Mouse (Mus musculus) hindbrain, embryonic 15.5 days (tissue): ENCODE data around the gene Ccdc73. TPM values are rescaled to one million over a fixed set of nuclear protein-coding genes. Genes with fewer than 3 reads are reported as not detected.

ENCODE experiments used
- ATAC-seq: fragments of 200-750 bp; cut with Nextera tagmentation; 2 replicates; pipeline ENCODE4 v1.8.0; 2017; ENCODE audit warnings: low read depth, moderate number of reproducible peaks, moderate TSS enrichment; ENCODE audit not compliant: low FRiP score
- H3K27ac ChIP-seq: fragments of 300-500 bp; sonication (generic); replicated peaks from 2 replicates; pipeline ENCODE4 v1.5.1; 2015; ENCODE audit warnings: mild to moderate bottlenecking, inconsistent platforms
- H3K27me3 ChIP-seq: fragments of 300-500 bp; sonication (generic); 2 replicates; pipeline ENCODE4 v1.6.1; 2015; ENCODE audit warnings: control low read depth, inconsistent platforms
- H3K36me3 ChIP-seq: fragments of 300-500 bp; sonication (generic); 2 replicates; pipeline ENCODE4 v1.6.1; 2015; ENCODE audit warnings: control low read depth, inconsistent platforms
- H3K4me1 ChIP-seq: fragments of 300-500 bp; sonication (generic); replicated peaks from 2 replicates; pipeline ENCODE4 v1.6.1; 2015; ENCODE audit warnings: control low read depth, inconsistent platforms
- H3K4me2 ChIP-seq: fragments of 300-500 bp; sonication (generic); 2 replicates; pipeline ENCODE4 v1.6.1; 2015; ENCODE audit warnings: moderate library complexity, mild to moderate bottlenecking, inconsistent platforms
- H3K4me3 ChIP-seq: fragments of 300-500 bp; sonication (generic); 2 replicates; pipeline ENCODE4 v1.5.1; 2015; ENCODE audit warnings: mild to moderate bottlenecking, inconsistent platforms
- H3K9ac ChIP-seq: fragments of 300-500 bp; sonication (generic); 2 replicates; pipeline ENCODE4 v1.6.1; 2015; ENCODE audit warnings: inconsistent platforms
- H3K9me3 ChIP-seq: fragments of 300-500 bp; sonication (generic); 2 replicates; pipeline ENCODE4 v1.6.1; 2016; ENCODE audit warnings: control low read depth, inconsistent platforms
- WGBS: fragments of 180-500 bp; shearing (Covaris S2); methylation state at CpG from one replicate; pipeline ENCODE4 v1.1.7; 2015; 5-methylcytosine and 5-hydroxymethylcytosine counted together
- polyA plus RNA-seq: library from polyadenylated mRNA; unstranded; fragments of >200 nt; fragmentation: Nextera tagmentation; extraction: Ambion mirVana; gene quantifications from 2 replicates; pipeline ENCODE4 v1.2.1, GENCODE M21; 2015

Ccdc73 gene
- polyA plus RNA-seq, 1 experiment from 2014 or later = 4.5 TPM

DNA sequence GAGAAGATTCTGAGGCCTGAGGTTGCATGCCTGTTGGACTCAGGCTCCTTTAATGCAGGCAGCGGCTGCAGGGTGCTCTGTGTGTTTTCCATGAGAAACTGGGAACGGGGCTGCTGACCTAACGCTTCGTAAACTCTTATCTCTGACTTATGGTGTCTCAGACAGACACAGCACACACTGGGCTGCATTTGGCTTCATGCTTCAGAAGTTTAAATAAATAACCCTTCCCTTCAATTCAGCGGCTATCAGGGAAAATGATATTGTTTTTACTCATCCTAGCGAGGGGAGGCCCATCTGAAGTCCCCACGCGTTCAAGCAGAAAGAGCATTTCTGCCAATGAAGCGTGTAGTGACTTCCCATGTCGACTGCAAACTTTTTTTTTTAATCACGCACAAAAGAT lies 168.4 kb downstream of the Ccdc73 start:
- Histone ChIP-seq H3K4me2 (no peak overlapping the region), H3K36me3 (no peaks in the 10 kb centered on the region), H3K4me3 (no peak overlapping the region), H3K27ac (no peak overlapping the region), H3K4me1 (no peaks in the 10 kb centered on the region), H3K27me3 (no peaks in the 10 kb centered on the region), H3K9ac (no peak overlapping the region), H3K9me3 (no peaks in the 10 kb centered on the region)
- WGBS = 47% methylated on average over 11 of the region's 11 CpGs
- ATAC-seq = no peak

DNA sequence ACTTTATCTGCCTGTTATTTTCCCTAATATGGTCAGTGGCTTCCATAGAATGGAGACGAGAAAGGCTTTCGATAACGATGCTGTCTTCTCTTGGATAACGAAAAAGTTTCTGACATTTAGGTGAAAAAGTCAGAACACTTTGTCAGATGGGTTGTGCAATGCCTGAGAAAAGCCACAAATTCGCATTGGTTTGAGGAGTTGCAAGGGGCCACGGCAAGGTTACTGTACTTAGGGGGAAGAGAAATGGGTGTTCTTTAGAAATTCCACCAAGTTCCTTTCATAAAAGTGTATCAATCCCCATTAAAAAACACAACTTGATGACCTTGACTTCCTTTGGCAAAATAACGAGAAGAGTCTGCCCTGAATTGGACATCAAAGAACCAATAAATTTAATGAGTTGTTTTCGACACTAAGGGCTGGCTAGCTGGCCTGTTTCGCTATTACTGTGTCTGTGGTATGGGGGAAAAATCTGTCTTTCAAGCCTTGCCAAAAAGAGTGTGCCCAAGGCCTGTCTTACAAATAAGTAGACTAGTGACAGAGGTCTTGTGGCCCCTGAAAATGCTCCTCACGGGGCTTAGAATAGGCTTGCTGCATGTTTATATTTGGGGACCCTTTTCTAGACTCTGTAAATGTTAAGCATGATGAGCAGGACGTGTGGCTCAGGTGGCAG lies 168.9 kb downstream of the Ccdc73 start:
- no peak overlapping the region for H3K4me3 ChIP-seq
- H3K4me1 ChIP-seq = no peaks in the 10 kb centered on the region
- no peak for ATAC-seq
- H3K9ac ChIP-seq = no peak overlapping the region
- H3K27ac ChIP-seq = no peak overlapping the region
- no peaks in the 10 kb centered on the region for H3K36me3 ChIP-seq
- H3K4me2 ChIP-seq = no peak overlapping the region
- WGBS = 81% methylated on average over 11 of the region's 11 CpGs
- H3K27me3 ChIP-seq = no peaks in the 10 kb centered on the region
- no peaks in the 10 kb centered on the region for H3K9me3 ChIP-seq

DNA sequence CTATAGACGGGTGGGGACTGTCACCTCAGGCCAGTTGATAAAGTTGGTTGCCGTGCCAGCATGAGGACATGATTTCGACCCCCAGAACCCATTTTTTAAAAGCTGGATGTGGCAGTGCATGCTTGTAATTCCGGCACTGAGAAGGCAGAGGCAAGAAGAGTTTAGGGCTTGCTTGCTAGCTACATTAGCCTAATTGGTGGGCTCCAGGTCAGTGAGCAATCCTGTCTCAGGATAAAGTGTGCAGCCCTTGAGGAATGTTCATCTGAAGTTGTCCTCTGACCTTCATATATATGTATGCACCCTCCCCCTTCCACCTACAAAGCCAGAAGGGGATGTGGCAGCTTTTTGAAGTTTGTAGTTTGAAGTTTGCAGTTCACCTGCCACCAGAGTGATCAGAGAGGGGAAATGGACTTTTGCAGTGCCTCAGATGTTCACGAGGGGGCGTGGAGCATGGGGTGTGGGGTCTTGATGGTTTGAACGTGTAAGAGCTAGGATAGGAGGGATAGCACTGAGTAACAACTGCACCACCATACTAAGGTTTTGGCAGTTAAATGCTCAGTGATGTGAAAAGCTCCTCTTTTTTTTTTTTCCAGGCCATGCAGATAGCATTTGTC lies 170.5 kb downstream of the Ccdc73 start:
- Histone ChIP-seq H3K4me3 (no peak overlapping the region), H3K4me1 (no peaks in the 10 kb centered on the region), H3K27ac (no peak overlapping the region), H3K36me3 (no peaks in the 10 kb centered on the region), H3K9me3 (no peaks in the 10 kb centered on the region), H3K9ac (no peak overlapping the region), H3K27me3 (no peaks in the 10 kb centered on the region), H3K4me2 (no peak overlapping the region)
- ATAC-seq = no peak
- 84% methylated on average over 7 of the region's 7 CpGs for WGBS

DNA sequence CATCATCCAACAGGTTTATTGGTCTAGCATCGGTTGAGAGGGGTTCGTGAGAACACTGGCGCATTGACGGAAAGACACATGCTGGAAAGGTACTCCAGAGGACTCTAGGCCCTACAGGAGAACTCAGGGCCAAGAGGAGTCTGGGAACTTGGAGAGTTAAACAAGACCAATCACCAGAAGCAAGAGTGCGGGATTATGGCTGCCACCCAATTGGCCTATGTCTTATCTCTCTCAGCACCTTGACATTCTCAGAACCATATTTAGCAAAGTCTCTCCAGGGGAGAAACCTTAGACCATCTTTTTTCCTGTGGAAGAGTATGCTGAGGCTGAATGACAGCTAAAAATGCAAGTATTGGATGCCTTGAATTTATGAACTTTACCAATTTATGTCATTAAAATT lies 171.3 kb downstream of the Ccdc73 start:
- H3K4me3 ChIP-seq = no peak overlapping the region

DNA sequence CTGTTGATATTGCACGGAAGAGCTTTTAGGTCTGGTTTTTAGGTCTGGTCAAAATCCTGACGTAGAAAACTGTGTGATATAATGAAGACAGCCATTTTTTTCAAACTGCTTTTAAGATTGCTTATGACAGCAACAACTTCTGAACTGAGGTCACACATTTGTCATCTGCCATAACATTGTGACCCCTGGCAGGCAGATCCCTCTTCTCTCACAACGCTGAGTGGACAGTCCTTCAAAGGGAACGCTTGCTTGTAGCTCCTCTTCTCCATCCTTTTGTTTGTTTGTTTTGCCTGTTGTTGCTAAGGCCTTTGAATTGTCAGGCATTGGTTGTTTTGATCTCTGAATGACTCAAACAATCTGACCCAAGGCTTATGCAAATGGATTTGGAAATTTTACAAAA lies 173.3 kb downstream of the Ccdc73 start:
- 71% methylated on average over 4 of the region's 4 CpGs for WGBS
- H3K4me3 ChIP-seq = no peak overlapping the region
- no peak overlapping the region for H3K27ac ChIP-seq
- H3K27me3 ChIP-seq = no peaks in the 10 kb centered on the region
- H3K4me1 ChIP-seq = no peaks in the 10 kb centered on the region
- no peak overlapping the region for H3K9ac ChIP-seq
- no peak overlapping the region for H3K4me2 ChIP-seq
- H3K9me3 ChIP-seq = no peaks in the 10 kb centered on the region
- no peaks in the 10 kb centered on the region for H3K36me3 ChIP-seq
- no peak for ATAC-seq

More for the DNA sequence above, 171.3 kb downstream of the Ccdc73 start:
- WGBS = 94% methylated on average over 5 of the region's 5 CpGs
- no peak overlapping the region for H3K27ac ChIP-seq
- no peaks in the 10 kb centered on the region for H3K9me3 ChIP-seq
- no peak overlapping the region for H3K4me2 ChIP-seq
- no peaks in the 10 kb centered on the region for H3K27me3 ChIP-seq
- ATAC-seq = no peak
- H3K4me1 ChIP-seq = no peaks in the 10 kb centered on the region
- no peak overlapping the region for H3K9ac ChIP-seq
- H3K36me3 ChIP-seq = no peaks in the 10 kb centered on the region

DNA sequence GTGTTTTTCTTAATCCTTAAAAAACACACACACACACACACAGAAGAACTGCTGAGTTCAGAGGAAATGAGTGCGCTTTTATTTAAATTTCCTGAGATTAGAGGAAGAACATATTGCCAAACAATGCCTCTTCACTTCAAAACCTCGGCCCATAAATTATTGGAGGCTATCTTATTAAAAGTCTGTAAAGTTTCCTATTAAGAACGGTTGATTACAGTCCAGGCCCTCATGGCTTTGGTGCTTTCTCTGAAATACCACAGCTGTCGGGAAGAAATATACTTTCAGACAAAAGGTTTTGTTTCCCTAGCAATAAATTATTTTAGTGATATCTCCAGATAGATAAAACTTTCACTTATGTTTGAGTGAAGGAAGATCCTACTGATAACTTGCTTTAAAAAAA lies 175.5 kb downstream of the Ccdc73 start:
- no peak overlapping the region for H3K27ac ChIP-seq
- H3K36me3 ChIP-seq = no peaks in the 10 kb centered on the region
- no peak for ATAC-seq
- H3K9me3 ChIP-seq = no peaks in the 10 kb centered on the region
- H3K4me2 ChIP-seq = no peak overlapping the region
- no peak overlapping the region for H3K4me3 ChIP-seq
- 78% methylated on average over 4 of the region's 4 CpGs for WGBS
- H3K4me1 ChIP-seq = no peaks in the 10 kb centered on the region
- no peak overlapping the region for H3K9ac ChIP-seq
- no peaks in the 10 kb centered on the region for H3K27me3 ChIP-seq

DNA sequence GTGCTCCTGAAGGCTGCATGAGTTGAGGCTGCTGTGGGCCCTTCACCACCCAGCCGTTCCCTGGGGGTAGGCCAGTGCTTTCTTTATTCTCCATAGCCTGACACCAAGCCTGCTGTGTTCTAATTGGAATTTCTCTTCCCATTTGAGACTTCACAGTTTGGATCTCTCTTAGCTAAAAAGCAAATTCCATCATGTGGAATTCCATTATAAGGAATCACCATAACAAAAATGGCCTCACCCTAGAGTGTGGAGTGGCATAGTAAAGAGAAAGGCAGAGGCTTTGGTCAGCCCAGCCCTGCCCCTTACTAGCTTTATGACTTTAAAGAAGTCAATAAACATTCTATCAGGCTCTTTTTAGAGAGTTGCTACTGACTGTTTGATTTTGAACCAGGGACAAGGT lies 180.7 kb downstream of the Ccdc73 start:
- ATAC-seq = no peak
- Histone ChIP-seq H3K4me2 (no peak overlapping the region), H3K27me3 (no peaks in the 10 kb centered on the region), H3K36me3 (no peaks in the 10 kb centered on the region), H3K9ac (no peak overlapping the region), H3K9me3 (no peaks in the 10 kb centered on the region), H3K4me1 (no peaks in the 10 kb centered on the region), H3K4me3 (no peak overlapping the region), H3K27ac (no peak overlapping the region)
- 33% methylated on average over 1 of the region's 1 CpGs for whole genome bisulfite sequencing

DNA sequence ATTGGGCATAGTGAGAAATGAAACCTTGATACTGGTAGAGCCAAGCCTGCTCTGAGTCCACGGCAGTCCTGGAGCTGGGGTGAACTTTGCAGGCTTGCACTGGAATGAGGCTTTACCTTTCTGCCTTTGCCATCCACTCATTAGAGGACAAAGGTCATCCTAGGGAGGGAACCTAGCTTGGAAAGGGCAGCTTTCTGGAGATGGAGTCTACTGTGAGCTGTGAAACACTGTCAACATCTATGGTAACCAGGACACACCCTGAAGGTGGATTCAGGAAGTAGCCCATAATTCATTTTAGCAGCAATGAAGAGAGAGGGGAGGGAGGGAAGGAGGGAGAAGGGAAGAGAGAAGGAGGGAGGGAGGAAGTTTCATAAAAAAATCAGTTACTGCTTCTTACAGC lies 187.9 kb downstream of the Ccdc73 start:
- H3K4me3 ChIP-seq = no peak overlapping the region
- no peaks in the 10 kb centered on the region for H3K36me3 ChIP-seq
- H3K4me2 ChIP-seq = no peak overlapping the region
- no peak for ATAC-seq
- H3K27me3 ChIP-seq = no peaks in the 10 kb centered on the region
- WGBS = 90% methylated on average over 1 of the region's 1 CpGs
- H3K4me1 ChIP-seq = no peaks in the 10 kb centered on the region
- H3K9ac ChIP-seq = no peak overlapping the region
- H3K27ac ChIP-seq = no peak overlapping the region
- H3K9me3 ChIP-seq = no peaks in the 10 kb centered on the region

DNA sequence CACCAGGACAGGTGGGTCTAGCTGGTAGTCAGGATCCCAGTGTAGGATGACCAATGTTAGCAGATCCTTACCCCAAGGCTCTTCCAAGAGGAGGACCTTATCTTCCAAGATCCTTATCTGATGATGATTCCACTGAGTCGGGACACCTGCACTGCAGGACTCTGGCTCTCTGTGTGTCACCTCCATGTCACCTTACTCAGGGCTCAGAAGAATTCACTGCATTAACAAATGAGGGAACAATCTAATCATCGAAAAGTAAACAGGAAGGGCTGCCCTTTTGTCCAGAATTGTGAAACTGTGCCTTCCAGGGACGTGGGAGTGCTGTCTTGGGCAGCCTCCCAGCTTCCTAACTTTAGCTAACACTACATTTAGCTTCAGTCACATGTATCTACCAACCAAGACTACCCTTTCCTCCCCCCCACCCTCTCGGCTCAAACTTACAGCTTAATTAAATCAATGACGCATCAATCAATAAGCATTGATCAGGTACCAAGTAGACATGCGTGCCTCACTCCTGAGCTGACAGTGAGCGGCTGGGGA lies 191.0 kb downstream of the Ccdc73 start:
- no peak overlapping the region for H3K9ac ChIP-seq
- no peak overlapping the region for H3K4me2 ChIP-seq
- no peaks in the 10 kb centered on the region for H3K4me1 ChIP-seq
- no peaks in the 10 kb centered on the region for H3K27me3 ChIP-seq
- no peaks in the 10 kb centered on the region for H3K36me3 ChIP-seq
- no peaks in the 10 kb centered on the region for H3K9me3 ChIP-seq
- H3K27ac ChIP-seq = no peak overlapping the region
- WGBS = 78% methylated on average over 7 of the region's 7 CpGs
- ATAC-seq = no peak
- no peak overlapping the region for H3K4me3 ChIP-seq

DNA sequence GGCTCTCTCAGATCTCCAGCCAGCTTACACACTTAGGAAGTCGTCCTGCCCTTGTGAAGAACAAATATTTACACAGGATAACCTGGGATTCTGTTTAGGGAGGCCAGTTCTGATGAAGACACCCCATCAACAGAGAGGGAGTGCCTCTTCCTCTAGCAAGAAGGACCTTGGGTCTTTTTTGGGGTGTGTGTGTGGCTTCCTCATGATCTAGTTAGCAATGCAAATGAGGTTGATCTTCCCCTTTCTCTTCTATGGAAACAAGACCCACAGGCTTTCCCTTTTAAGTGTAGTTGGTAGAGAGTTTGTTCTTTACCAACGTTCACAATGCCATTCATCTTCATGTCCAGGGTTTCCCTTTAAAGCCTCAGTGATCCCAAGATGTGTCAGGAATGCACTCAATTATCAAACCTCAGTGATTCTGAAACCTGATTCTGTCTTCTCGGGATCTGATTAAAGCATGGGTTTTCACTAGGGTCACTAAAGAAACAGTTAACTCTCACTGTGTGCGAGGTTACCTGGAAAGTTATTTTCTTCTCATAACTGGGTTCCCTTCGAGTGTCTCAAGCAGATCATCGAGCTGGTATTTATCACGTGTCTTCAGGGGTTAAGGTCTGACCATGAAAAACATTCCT lies 195.3 kb downstream of the Ccdc73 start:
- no peaks in the 10 kb centered on the region for H3K4me1 ChIP-seq
- H3K4me2 ChIP-seq = no peak overlapping the region
- no peak overlapping the region for H3K9ac ChIP-seq
- no peaks in the 10 kb centered on the region for H3K9me3 ChIP-seq
- no peaks in the 10 kb centered on the region for H3K36me3 ChIP-seq
- no peak for ATAC-seq
- H3K27me3 ChIP-seq = no peaks in the 10 kb centered on the region
- 57% methylated on average over 7 of the region's 7 CpGs for WGBS
- no peak overlapping the region for H3K27ac ChIP-seq
- H3K4me3 ChIP-seq = no peak overlapping the region
